Mouse (Mus musculus): ENCODE measurements around the gene Tlx1. TPM values are rescaled to one million over a fixed set of nuclear protein-coding genes. Genes with fewer than 3 reads are reported as not detected.

Gene Tlx1
- polyA plus RNA-seq, 1 experiment from 2014 or later: not detected

Other genes starting within 250 kb of the Tlx1 start
- gene Slf2, start 219.5 kb upstream of the Tlx1 start, polyA plus RNA-seq (2015; fragmentation: Nextera tagmentation; extraction: Ambion mirVana): 32.2 and 38.8 TPM in 2 replicates
- gene Sema4g, start 161.6 kb upstream of the Tlx1 start, polyA plus RNA-seq (2015; fragmentation: Nextera tagmentation; extraction: Ambion mirVana): 12.3 and 15.8 TPM in 2 replicates
- 24.6 and 25.5 TPM in 2 replicates for gene Twnk, start 145.0 kb upstream of the Tlx1 start, polyA plus RNA-seq (2015; fragmentation: Nextera tagmentation; extraction: Ambion mirVana)
- 76.9 and 81.8 TPM in 2 replicates for gene Mrpl43, start 144.2 kb upstream of the Tlx1 start, polyA plus RNA-seq (2015; fragmentation: Nextera tagmentation; extraction: Ambion mirVana)
- gene Lzts2, start 136.3 kb upstream of the Tlx1 start, polyA plus RNA-seq (2015; fragmentation: Nextera tagmentation; extraction: Ambion mirVana): 18.2 and 19.5 TPM in 2 replicates
- gene Pdzd7, start 105.0 kb upstream of the Tlx1 start, polyA plus RNA-seq (2015; fragmentation: Nextera tagmentation; extraction: Ambion mirVana): 1.9 and 2.7 TPM in 2 replicates
- gene Sfxn3, start 103.2 kb upstream of the Tlx1 start, polyA plus RNA-seq (2015; fragmentation: Nextera tagmentation; extraction: Ambion mirVana): 69.5 and 80.3 TPM in 2 replicates
- 0.80 and 3.4 TPM in 2 replicates for gene Kazald1, start 75.4 kb upstream of the Tlx1 start, polyA plus RNA-seq (2015; fragmentation: Nextera tagmentation; extraction: Ambion mirVana)
- gene Lbx1, start 85.1 kb downstream of the Tlx1 start, polyA plus RNA-seq (2015; fragmentation: Nextera tagmentation; extraction: Ambion mirVana): not detected in 2 replicates
- 65.1 and 65.8 TPM in 2 replicates for gene Btrc, start 213.1 kb downstream of the Tlx1 start, polyA plus RNA-seq (2015; fragmentation: Nextera tagmentation; extraction: Ambion mirVana)

All from forebrain, embryonic 16.5 days (tissue).